Mouse (Mus musculus): ENCODE data around the gene Tysnd1. TPM values are rescaled to one million over a fixed set of nuclear protein-coding genes. Genes with fewer than 3 reads are reported as not detected.

The Tysnd1 gene
- polyA plus RNA-seq, 1 experiment, result 15.6 TPM

DNA sequence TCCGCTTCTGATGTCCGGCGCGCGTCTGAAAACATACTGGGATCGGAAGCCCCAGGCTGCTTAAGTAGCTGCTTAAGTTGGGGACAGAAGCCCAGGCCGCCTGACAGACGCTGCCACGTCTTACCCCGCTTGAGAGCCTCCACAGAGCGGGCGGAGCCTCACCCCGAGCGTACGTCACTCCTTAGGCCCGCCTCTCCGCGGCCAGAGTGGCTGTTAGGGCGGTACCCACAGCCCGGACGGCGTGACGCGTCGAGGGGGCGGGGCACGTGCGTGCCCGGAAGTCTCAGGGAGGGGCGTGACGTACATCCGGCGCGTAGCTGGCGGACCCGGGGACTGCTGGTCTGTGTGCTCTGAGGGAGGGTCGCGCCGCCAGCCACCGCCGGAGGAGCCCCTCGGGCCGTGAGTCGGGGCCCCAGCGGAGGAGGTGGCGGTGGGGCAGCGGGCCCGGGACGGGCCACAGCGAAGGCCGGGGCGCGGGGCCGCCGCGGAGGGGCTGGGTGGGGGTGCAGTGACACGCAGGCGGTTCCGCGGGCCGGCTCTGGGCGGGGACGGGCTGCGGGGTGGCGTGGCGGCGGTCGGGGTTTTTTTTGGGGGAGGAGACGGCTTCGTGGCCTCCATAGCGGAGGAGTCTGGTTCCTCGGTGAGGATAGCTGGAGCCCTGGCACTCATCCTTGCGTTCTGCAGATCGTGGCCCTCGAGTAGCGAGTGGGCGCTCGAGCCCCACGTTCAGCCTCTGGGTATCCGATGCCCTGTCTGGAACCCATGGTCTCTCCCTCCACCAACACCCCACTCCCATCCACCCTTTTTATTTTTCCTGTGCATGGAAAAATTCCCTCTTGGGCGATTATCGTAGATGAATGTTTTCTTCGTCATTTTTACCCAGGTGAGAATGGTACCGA is 15.1 kb upstream of the Tysnd1 start, which contains the start of gene Sar1a:
TSS of gene Sar1a (plus strand) at position 285 of the 899 bp plus-strand sequence.
- H3K27ac ChIP-seq (ENCODE audit: insufficient read depth, low read depth, low read length), result 0 out of 2 replicates have a peak within 1 kb of the TSS, but pooled peaks have one; percentile 25
- peak within 1 kb of the TSS; percentile 73 for H3K4me3 ChIP-seq (ENCODE audit: insufficient read depth, low read length)
- H3K4me1 ChIP-seq (ENCODE audit: control insufficient read depth, insufficient read depth, low read length), result peaks cover 14% of the 10 kb centered on the region
- TF ChIP-seq POLR2A (IDR thresholded peaks at IDR 0.05; ENCODE audit: borderline replicate concordance, low read depth, low read length) (0 out of 2 replicates have a peak, but pooled peaks have one; percentile 44), CTCF (IDR thresholded peaks at IDR 0.05; ENCODE audit: low read depth, low read length) (no peak)

DNA sequence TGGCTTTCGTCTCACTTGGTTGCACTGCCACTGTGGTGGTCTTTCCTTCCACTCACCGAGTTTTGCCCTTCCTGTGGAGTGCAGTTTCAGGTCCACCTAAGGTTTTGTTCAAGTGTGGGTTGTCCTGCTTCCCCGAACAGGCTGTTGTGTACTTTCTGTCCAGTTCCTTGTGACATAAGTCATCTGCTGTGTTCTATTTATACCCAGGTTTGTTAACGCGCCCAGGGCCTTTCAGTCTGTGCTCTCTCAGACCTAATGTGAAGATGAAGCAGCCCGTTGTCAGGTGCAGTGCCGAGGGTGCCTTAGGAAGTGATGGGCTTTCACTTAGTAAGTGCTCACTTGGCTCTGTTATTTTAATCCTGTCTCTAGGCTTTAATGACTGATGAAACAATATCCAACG is 5.9 kb upstream of the Tysnd1 start:
- Histone ChIP-seq H3K27ac (ENCODE audit: insufficient read depth, low read depth, low read length) (0 out of 2 replicates have a peak overlapping the region, but pooled peaks have one; percentile 10), H3K4me3 (ENCODE audit: insufficient read depth, low read length) (no peak overlapping the region), H3K4me1 (ENCODE audit: control insufficient read depth, insufficient read depth, low read length) (no peaks in the 10 kb centered on the region)
- no peak for TF ChIP-seq CTCF (IDR thresholded peaks at IDR 0.05; ENCODE audit: low read depth, low read length)

DNA sequence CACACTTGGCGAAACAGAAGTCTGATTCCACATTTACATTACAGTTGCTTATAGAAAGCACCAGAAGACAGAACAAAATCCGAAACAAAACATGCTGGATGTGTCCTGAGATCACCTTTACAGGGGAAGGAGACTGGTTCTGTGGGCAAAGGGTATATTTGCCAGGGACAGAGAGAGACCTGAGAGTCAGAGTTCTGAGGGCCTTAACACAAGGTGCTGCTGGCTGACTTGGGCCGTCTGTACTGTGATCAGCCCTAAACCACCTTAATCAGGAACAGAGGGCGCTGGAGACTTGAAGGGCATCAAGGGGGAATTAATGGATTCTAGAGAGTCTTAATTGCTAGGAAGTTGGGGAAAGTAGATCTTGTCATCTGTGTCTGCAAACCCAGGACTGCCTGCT is 1.8 kb upstream of the Tysnd1 start:
- TF ChIP-seq POLR2A (IDR thresholded peaks at IDR 0.05; ENCODE audit: borderline replicate concordance, low read depth, low read length), result no peak
- Histone ChIP-seq H3K4me1 (ENCODE audit: control insufficient read depth, insufficient read depth, low read length) (peaks cover 11% of the 10 kb centered on the region), H3K4me3 (ENCODE audit: insufficient read depth, low read length) (no peak overlapping the region), H3K27ac (ENCODE audit: insufficient read depth, low read depth, low read length) (no peak overlapping the region)

DNA sequence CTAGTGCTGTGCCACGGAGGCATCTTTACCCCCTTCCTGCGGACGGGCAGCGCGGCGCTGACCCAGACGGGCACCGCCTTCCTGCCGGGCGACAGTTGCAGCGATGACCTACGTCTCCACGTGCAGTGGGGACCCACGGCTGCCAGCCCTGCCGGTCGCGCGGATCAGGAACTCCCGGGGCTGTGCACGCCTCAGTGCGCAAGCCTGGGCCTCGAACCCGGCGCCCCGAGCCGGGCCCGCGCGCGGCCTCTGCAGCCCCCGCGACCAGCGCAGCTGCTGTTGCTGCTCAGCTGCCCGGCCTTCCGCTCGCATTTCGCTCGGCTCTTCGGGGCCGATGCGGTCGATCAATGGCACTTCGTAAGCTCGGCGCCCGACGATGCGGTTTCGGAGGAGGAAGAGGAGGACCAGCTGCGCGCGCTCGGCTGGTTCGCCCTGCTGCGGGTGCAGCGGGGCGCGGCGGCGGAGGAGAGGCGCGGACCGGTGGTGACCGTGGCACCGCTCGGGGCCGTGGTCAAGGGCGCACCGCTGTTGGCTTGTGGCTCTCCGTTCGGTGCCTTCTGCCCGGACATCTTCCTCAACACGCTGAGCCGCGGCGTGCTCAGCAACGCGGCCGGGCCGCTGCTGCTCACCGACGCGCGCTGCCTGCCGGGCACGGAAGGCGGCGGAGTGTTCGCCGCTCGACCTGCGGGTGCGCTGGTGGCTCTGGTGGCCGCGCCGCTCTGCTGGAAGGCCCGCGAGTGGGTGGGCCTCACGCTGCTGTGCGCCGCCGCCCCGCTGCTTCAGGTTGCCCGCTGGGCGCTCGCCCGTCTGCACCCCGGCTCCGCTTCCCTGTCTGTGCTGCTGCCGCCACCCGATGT is 617 bp downstream of the Tysnd1 start:
- H3K4me1 ChIP-seq (ENCODE audit: control insufficient read depth, insufficient read depth, low read length), result peaks cover 11% of the 10 kb centered on the region
- peak overlapping the region; percentile 4; the same call in 1 of the 2 replicates for H3K27ac ChIP-seq (ENCODE audit: insufficient read depth, low read depth, low read length)
- no peak for TF ChIP-seq CTCF (IDR thresholded peaks at IDR 0.05; ENCODE audit: low read depth, low read length)
- no peak for TF ChIP-seq POLR2A (IDR thresholded peaks at IDR 0.05; ENCODE audit: borderline replicate concordance, low read depth, low read length)
- peak overlapping the region; percentile 85 for H3K4me3 ChIP-seq (ENCODE audit: insufficient read depth, low read length)

DNA sequence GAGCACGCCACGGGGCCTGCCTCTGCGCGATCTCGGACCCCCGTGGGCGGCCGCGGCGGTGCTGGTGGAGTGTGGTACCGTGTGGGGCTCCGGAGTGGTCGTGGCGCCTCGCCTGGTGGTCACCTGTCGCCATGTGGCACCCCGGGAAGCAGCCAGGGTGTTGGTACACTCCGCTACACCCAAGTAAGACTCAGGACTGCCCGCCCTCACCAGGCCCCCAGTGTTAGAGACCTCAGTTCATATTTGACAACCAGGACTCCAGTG is 1.2 kb downstream of the Tysnd1 start:
- no peak overlapping the region for H3K27ac ChIP-seq (ENCODE audit: insufficient read depth, low read depth, low read length)
- TF ChIP-seq CTCF (IDR thresholded peaks at IDR 0.05; ENCODE audit: low read depth, low read length) (no peak), POLR2A (IDR thresholded peaks at IDR 0.05; ENCODE audit: borderline replicate concordance, low read depth, low read length) (no peak)
- peaks cover 11% of the 10 kb centered on the region for H3K4me1 ChIP-seq (ENCODE audit: control insufficient read depth, insufficient read depth, low read length)
- H3K4me3 ChIP-seq (ENCODE audit: insufficient read depth, low read length), result peak overlapping the region; percentile 85

DNA sequence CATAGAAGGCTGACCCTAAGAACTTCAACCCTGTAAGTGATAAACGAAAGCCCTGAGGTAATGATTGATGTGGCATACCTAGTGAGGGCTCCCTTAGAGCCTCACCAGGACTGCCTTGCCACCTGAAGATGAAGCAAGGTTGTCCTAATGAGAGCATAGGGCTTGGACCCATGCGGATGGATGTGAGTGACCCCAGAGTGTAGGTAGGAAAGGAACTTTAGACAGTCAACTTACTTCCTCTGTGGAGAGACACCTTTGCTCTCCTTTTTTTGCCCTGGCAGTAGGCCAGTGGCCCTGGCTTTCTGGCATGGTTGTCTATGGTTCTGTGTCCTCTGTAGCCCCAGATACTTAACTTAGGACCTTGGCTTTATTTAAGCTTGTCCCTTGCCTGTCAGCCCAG is 1.7 kb downstream of the Tysnd1 start:
- no peak for TF ChIP-seq POLR2A (IDR thresholded peaks at IDR 0.05; ENCODE audit: borderline replicate concordance, low read depth, low read length)
- no peak for TF ChIP-seq CTCF (IDR thresholded peaks at IDR 0.05; ENCODE audit: low read depth, low read length)
- Histone ChIP-seq H3K4me3 (ENCODE audit: insufficient read depth, low read length) (peak overlapping the region; percentile 85), H3K4me1 (ENCODE audit: control insufficient read depth, insufficient read depth, low read length) (peaks cover 11% of the 10 kb centered on the region), H3K27ac (ENCODE audit: insufficient read depth, low read depth, low read length) (no peak overlapping the region)

DNA sequence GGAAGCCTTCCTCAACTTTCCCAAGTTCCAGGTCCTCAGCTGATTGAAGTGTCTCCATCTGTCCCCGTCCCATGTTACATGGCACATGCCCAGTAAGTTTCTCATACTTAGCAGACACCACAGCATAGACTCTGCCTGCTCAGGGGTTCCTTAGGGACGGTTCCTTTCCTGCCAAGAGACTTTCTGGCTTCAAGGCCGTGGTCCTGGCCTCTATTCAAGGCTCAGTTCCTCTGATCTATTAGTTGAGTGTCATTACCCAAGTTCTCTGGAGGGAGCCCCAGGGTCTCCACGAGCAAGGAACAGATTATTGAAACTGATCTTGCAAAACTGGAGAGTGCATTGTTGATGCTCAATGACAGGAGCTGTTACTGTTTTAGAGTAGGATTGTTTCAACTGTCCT is 9.3 kb downstream of the Tysnd1 start:
- Histone ChIP-seq H3K4me1 (ENCODE audit: control insufficient read depth, insufficient read depth, low read length) (peaks cover 11% of the 10 kb centered on the region), H3K27ac (ENCODE audit: insufficient read depth, low read depth, low read length) (no peak overlapping the region), H3K4me3 (ENCODE audit: insufficient read depth, low read length) (no peak overlapping the region)
- TF ChIP-seq CTCF (IDR thresholded peaks at IDR 0.05; ENCODE audit: low read depth, low read length), result no peak
- TF ChIP-seq POLR2A (IDR thresholded peaks at IDR 0.05; ENCODE audit: borderline replicate concordance, low read depth, low read length), result no peak

DNA sequence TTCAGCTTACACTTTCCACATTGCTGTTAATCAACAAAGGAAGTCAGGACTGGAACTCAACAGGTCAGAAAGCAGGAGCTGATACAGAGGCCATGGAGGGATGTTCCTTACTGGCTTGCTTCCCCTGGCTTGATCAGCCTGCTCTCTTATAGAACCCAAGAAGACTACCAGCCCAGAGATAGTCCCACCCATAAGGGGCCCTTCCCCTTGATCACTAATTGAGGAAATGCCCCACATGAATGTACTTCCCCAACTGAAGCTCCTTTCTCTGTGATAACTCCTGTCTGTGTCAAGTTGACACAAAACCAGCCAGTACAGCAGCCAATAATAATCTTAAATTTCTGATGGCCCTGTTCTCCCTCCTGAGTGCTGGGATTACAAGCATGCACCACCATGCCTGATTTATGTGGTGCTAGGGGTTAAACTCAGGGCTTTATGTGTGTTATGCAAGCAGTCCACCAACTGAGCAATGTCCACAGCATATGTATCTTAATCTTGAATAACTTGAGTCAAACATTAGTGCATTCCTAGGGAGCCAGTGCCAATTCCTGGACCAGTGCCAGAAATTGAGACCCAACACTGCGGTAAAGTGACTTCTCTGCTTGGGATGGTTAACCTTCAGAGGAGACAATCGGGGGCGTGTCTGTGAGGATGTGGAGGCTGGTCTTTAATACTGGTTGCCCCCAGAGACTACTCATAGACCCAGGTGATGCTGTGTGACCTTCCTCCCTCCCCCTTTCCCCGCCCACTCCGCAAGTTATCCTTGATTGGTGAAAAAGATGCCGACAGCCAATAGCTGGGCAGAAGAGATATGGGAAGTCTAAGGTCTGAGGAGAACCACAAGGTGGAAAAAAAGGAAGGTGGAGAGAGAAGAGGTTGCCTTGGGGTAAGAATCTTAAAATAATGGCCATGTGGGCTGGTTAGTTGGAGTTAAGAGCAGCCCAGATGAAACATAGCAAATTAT is 11.4 kb downstream of the Tysnd1 start:
- TF ChIP-seq POLR2A (IDR thresholded peaks at IDR 0.05; ENCODE audit: borderline replicate concordance, low read depth, low read length), result no peak
- peak overlapping the region; percentile 60 for H3K27ac ChIP-seq (ENCODE audit: insufficient read depth, low read depth, low read length)
- no peak overlapping the region for H3K4me3 ChIP-seq (ENCODE audit: insufficient read depth, low read length)
- H3K4me1 ChIP-seq (ENCODE audit: control insufficient read depth, insufficient read depth, low read length), result peaks cover 11% of the 10 kb centered on the region

DNA sequence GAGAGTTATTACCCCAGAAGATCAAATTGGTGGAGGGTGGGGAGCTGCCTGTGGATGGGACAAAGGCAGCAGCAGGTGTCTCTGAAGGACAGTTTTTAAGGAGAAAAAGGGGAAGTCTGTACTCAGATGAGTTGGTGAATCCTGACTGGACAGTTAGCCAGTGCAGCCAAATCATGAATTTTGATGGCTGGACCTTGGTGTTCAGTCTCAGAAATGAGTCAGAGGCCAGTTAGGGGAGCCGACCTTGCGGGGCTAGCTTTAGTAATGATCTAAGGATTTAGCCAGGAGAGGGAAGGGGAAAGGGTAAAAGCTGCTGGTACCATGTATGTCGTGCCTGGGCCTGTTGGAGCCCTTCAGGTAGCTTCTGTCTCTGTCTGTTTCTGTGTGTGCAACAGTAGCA is 18.3 kb downstream of the Tysnd1 start:
- Histone ChIP-seq H3K4me1 (ENCODE audit: control insufficient read depth, insufficient read depth, low read length) (peaks cover 26% of the 10 kb centered on the region), H3K4me3 (ENCODE audit: insufficient read depth, low read length) (no peak overlapping the region), H3K27ac (ENCODE audit: insufficient read depth, low read depth, low read length) (no peak overlapping the region)
- TF ChIP-seq CTCF (IDR thresholded peaks at IDR 0.05; ENCODE audit: low read depth, low read length), result no peak

Measured in bone marrow macrophage, adult 2 months (primary cell).